In the genomic region with DNA sequence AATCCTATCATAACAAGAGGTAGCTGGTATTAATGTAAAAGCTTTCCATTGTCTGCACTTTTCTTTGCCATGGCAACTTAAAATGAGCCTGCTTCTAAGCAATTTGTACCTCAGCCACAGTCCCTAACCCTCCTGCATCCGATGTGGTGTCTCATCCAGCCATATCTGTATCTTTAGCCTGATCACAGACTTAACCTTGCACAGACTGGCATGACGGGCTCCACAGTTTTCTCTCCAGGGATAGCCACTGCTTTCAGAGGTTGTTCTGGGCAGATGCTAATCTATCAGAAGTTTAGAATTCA, we compare ENCODE assay signal across 20 mouse cellular contexts.
DNase-seq lines count a peak whose midpoint lies in the region; ATAC-seq and TF ChIP-seq lines count a peak whose summit lies in the region.
"Had no signal": no experiment of that assay in that cellular context is flagged by ENCODE, and none has a peak within 500 bp of the region (broad histone marks: within the 10 kb centered on the region; RNA-seq: fewer than 3 reads in every experiment).

No protein-coding gene starts in this region.

- no peak overlapping the region for H3K27ac ChIP-seq in forebrain, embryonic 11.5 days (ENCODE audit: low read depth, low read length)
- no peak overlapping the region for H3K27ac ChIP-seq in forebrain, embryonic 10.5 days
- peak overlapping the region; percentile 46 for H3K27ac ChIP-seq in midbrain, embryonic 15.5 days
- no peak overlapping the region for H3K27ac ChIP-seq in midbrain, postnatal 0 days (ENCODE audit: low read depth, low read length)
- H3K27ac ChIP-seq in hindbrain, embryonic 12.5 days: peak overlapping the region; percentile 26; the same call in 1 of the 2 replicates
- H3K27ac ChIP-seq in neural tube, embryonic 15.5 days (replicated peaks): peak overlapping the region; percentile 51; the same call in 1 of the 2 replicates
- H3K27ac ChIP-seq: embryonic facial prominence, embryonic 13.5 days; heart, adult 2 months; heart, embryonic 15.5 days; hindbrain, embryonic 15.5 days; limb, embryonic 10.5 days had no signal

- DNase-seq in forebrain, embryonic 11.5 days (ENCODE audit: low spot score): no peak
- no peak for DNase-seq in forebrain, embryonic 10.5 days (ENCODE audit: extremely low spot score, low spot score)
- DNase-seq in midbrain, postnatal 0 days (ENCODE audit: low spot score): no peak
- DNase-seq in lung, postnatal 25 days (ENCODE audit: low spot score): no peak
- DNase-seq: adrenal gland, adult 8-10 months; cerebellum, adult 9-11 months; gastrocnemius, postnatal 14 days; heart, adult 2 months; liver, postnatal 0 days; lung, postnatal 10 days; thymus, postnatal 14 days had no signal

- H3K9me3 ChIP-seq in forebrain, embryonic 11.5 days (ENCODE audit: control insufficient read depth, low read length): no peaks in the 10 kb centered on the region
- no peaks in the 10 kb centered on the region for H3K9me3 ChIP-seq in forebrain, embryonic 10.5 days
- no peaks in the 10 kb centered on the region for H3K9me3 ChIP-seq in midbrain, embryonic 15.5 days
- H3K9me3 ChIP-seq in midbrain, postnatal 0 days (ENCODE audit: low read length): no peaks in the 10 kb centered on the region
- H3K9me3 ChIP-seq in hindbrain, embryonic 12.5 days (replicated peaks): no peaks in the 10 kb centered on the region
- no peaks in the 10 kb centered on the region for H3K9me3 ChIP-seq in neural tube, embryonic 15.5 days (replicated peaks)
- H3K9me3 ChIP-seq: embryonic facial prominence, embryonic 13.5 days; heart, embryonic 15.5 days; hindbrain, embryonic 15.5 days; limb, embryonic 10.5 days had no signal

- ATAC-seq in forebrain, embryonic 11.5 days (replicated peaks; ENCODE audit: low FRiP score): peak; percentile 43; the same call in 1 of the 2 replicates
- ATAC-seq in midbrain, embryonic 15.5 days (replicated peaks): peak; percentile 48; the same call in 1 of the 2 replicates
- ATAC-seq in midbrain, postnatal 0 days (ENCODE audit: low FRiP score): no peak
- ATAC-seq in hindbrain, embryonic 12.5 days (ENCODE audit: low FRiP score): peak; percentile 39
- ATAC-seq in neural tube, embryonic 15.5 days (ENCODE audit: low FRiP score): no peak
- ATAC-seq in activated CD4-positive, CD25-positive, alpha-beta regulatory T cell, adult 4 months: no peak
- ATAC-seq: intestine, postnatal 0 days; liver, postnatal 0 days had no signal

- no peak overlapping the region for H3K9ac ChIP-seq in forebrain, embryonic 11.5 days (ENCODE audit: low read length)
- H3K9ac ChIP-seq in midbrain, embryonic 15.5 days: no peak overlapping the region
- no peak overlapping the region for H3K9ac ChIP-seq in midbrain, postnatal 0 days (replicated peaks; ENCODE audit: low read length, poor library complexity, severe bottlenecking)
- H3K9ac ChIP-seq in hindbrain, embryonic 12.5 days: no peak overlapping the region
- no peak overlapping the region for H3K9ac ChIP-seq in neural tube, embryonic 15.5 days (replicated peaks)
- H3K9ac ChIP-seq: embryonic facial prominence, embryonic 13.5 days; heart, embryonic 15.5 days; hindbrain, embryonic 15.5 days; liver, postnatal 0 days had no signal

- WGBS in forebrain, embryonic 11.5 days: 68% methylated on average over 2 of the region's 2 CpGs
- WGBS in forebrain, embryonic 10.5 days: 80% methylated on average over 2 of the region's 2 CpGs
- WGBS in midbrain, embryonic 15.5 days: 44% methylated on average over 2 of the region's 2 CpGs
- WGBS in midbrain, postnatal 0 days: 55% methylated on average over 2 of the region's 2 CpGs
- 59% methylated on average over 2 of the region's 2 CpGs for WGBS in hindbrain, embryonic 12.5 days
- 52% methylated on average over 2 of the region's 2 CpGs for WGBS in neural tube, embryonic 15.5 days

- no peak for TF ChIP-seq CTCF in midbrain, postnatal 0 days (IDR thresholded peaks at IDR 0.05)

- no peaks in the 10 kb centered on the region for H3K4me1 ChIP-seq in forebrain, embryonic 11.5 days (replicated peaks; ENCODE audit: control insufficient read depth, insufficient read depth, low read length)
- H3K4me1 ChIP-seq in forebrain, embryonic 10.5 days: peaks cover 10% of the 10 kb centered on the region
- peaks cover 12% of the 10 kb centered on the region for H3K4me1 ChIP-seq in midbrain, embryonic 15.5 days
- no peaks in the 10 kb centered on the region for H3K4me1 ChIP-seq in midbrain, postnatal 0 days (ENCODE audit: insufficient read depth, low read length)
- H3K4me1 ChIP-seq in hindbrain, embryonic 12.5 days: 0 out of 2 replicates have a peak, but pooled peaks cover 6% of the 10 kb centered on the region
- H3K4me1 ChIP-seq in neural tube, embryonic 15.5 days: peaks cover 5% of the 10 kb centered on the region; the same call in 1 of the 2 replicates
- H3K4me1 ChIP-seq: embryonic facial prominence, embryonic 13.5 days; heart, embryonic 15.5 days; hindbrain, embryonic 15.5 days; limb, embryonic 10.5 days had no signal

- H3K4me2 ChIP-seq in forebrain, embryonic 11.5 days (ENCODE audit: low read depth, low read length, severe bottlenecking): no peak overlapping the region
- H3K4me2 ChIP-seq in midbrain, embryonic 15.5 days: no peak overlapping the region
- no peak overlapping the region for H3K4me2 ChIP-seq in midbrain, postnatal 0 days (ENCODE audit: low read depth, low read length, poor library complexity, severe bottlenecking)
- no peak overlapping the region for H3K4me2 ChIP-seq in hindbrain, embryonic 12.5 days (replicated peaks)
- H3K4me2 ChIP-seq in neural tube, embryonic 15.5 days: no peak overlapping the region
- H3K4me2 ChIP-seq: embryonic facial prominence, embryonic 13.5 days; heart, embryonic 15.5 days; hindbrain, embryonic 15.5 days had no signal

- H3K4me3 ChIP-seq in forebrain, embryonic 11.5 days (ENCODE audit: low read depth, low read length): no peak overlapping the region
- H3K4me3 ChIP-seq in forebrain, embryonic 10.5 days: no peak overlapping the region
- no peak overlapping the region for H3K4me3 ChIP-seq in midbrain, embryonic 15.5 days
- no peak overlapping the region for H3K4me3 ChIP-seq in midbrain, postnatal 0 days (ENCODE audit: low read depth, low read length)
- H3K4me3 ChIP-seq in hindbrain, embryonic 12.5 days: no peak overlapping the region
- no peak overlapping the region for H3K4me3 ChIP-seq in neural tube, embryonic 15.5 days (replicated peaks)
- H3K4me3 ChIP-seq: embryonic facial prominence, embryonic 13.5 days; heart, adult 2 months; heart, embryonic 15.5 days; hindbrain, embryonic 15.5 days; limb, embryonic 10.5 days had no signal

- no peaks in the 10 kb centered on the region for H3K27me3 ChIP-seq in forebrain, embryonic 11.5 days (ENCODE audit: control insufficient read depth, insufficient read depth, low read length)
- no peaks in the 10 kb centered on the region for H3K27me3 ChIP-seq in forebrain, embryonic 10.5 days (ENCODE audit: poor library complexity, severe bottlenecking)
- no peaks in the 10 kb centered on the region for H3K27me3 ChIP-seq in midbrain, embryonic 15.5 days (replicated peaks)
- no peaks in the 10 kb centered on the region for H3K27me3 ChIP-seq in midbrain, postnatal 0 days (ENCODE audit: insufficient read depth, low read length)
- no peaks in the 10 kb centered on the region for H3K27me3 ChIP-seq in hindbrain, embryonic 12.5 days
- no peaks in the 10 kb centered on the region for H3K27me3 ChIP-seq in neural tube, embryonic 15.5 days (replicated peaks)
- H3K27me3 ChIP-seq: embryonic facial prominence, embryonic 13.5 days; heart, embryonic 15.5 days; hindbrain, embryonic 15.5 days had no signal

- no peaks in the 10 kb centered on the region for H3K36me3 ChIP-seq in forebrain, embryonic 11.5 days (ENCODE audit: control insufficient read depth, insufficient read depth, low read length)
- H3K36me3 ChIP-seq in forebrain, embryonic 10.5 days (replicated peaks): no peaks in the 10 kb centered on the region
- no peaks in the 10 kb centered on the region for H3K36me3 ChIP-seq in midbrain, embryonic 15.5 days (replicated peaks)
- H3K36me3 ChIP-seq in midbrain, postnatal 0 days (ENCODE audit: insufficient read depth, low read length): no peaks in the 10 kb centered on the region
- no peaks in the 10 kb centered on the region for H3K36me3 ChIP-seq in hindbrain, embryonic 12.5 days
- H3K36me3 ChIP-seq in neural tube, embryonic 15.5 days: no peaks in the 10 kb centered on the region
- H3K36me3 ChIP-seq: embryonic facial prominence, embryonic 13.5 days; heart, embryonic 15.5 days; hindbrain, embryonic 15.5 days; limb, embryonic 10.5 days had no signal

Comparison
In these comparisons a context has a peak if more than half of its experiments do, and no peak if none do; other contexts are left out.
1. ATAC-seq: peak in forebrain, embryonic 11.5 days (single experiment), midbrain, embryonic 15.5 days (single experiment) and hindbrain, embryonic 12.5 days (single experiment); none in midbrain, postnatal 0 days (single experiment), neural tube, embryonic 15.5 days (single experiment) and activated CD4-positive, CD25-positive, alpha-beta regulatory T cell, adult 4 months (single experiment).
2. H3K27ac ChIP-seq: peak in midbrain, embryonic 15.5 days (single experiment), hindbrain, embryonic 12.5 days (single experiment) and neural tube, embryonic 15.5 days (single experiment); none in forebrain, embryonic 11.5 days (single experiment), forebrain, embryonic 10.5 days (single experiment) and midbrain, postnatal 0 days (single experiment).